Comparison of ENCODE assay signal across 12 mouse cellular contexts in the genomic region with DNA sequence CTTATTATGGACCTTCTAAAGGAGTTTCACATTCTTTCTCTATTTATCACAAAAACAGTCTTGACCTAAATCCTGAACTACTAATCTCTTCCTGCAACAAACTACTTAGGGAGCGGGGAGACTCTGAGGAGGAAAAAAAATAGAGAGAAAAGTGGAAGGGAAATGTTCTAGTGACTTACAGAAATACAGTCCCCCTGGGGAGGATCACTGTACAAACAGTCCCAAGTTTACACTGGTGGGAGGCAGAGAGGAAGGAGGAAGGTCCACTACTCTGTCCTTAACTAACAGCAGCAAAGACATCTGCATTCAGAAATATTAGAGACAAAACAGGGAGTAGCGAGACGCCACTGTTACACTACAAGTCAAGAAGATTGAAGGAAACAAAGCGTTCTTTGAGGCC. TPM values are rescaled to one million over a fixed set of nuclear protein-coding genes. Genes with fewer than 3 reads are reported as not detected.
DNase-seq lines count a peak whose midpoint lies in the region; ATAC-seq and TF ChIP-seq lines count a peak whose summit lies in the region.
"Had no signal": no experiment of that assay in that cellular context is flagged by ENCODE, and none has a peak within 500 bp of the region (broad histone marks: within the 10 kb centered on the region; RNA-seq: fewer than 3 reads in every experiment).

No protein-coding gene starts in this region.

- H3K27ac ChIP-seq in gastrocnemius, adult 2 months, result peak overlapping the region; percentile 28
- H3K27ac ChIP-seq in kidney, embryonic 14.5 days (ENCODE audit: low read depth, low read length), result 0 out of 2 replicates have a peak overlapping the region, but pooled peaks have one; percentile 11
- H3K27ac ChIP-seq in kidney, adult 2 months (ENCODE audit: insufficient read depth, low read depth, low read length), result no peak overlapping the region
- 0 out of 2 replicates have a peak overlapping the region, but pooled peaks have one; percentile 41 for H3K27ac ChIP-seq in stomach, postnatal 0 days (replicated peaks)

- TF ChIP-seq CTCF in gastrocnemius, adult 2 months (IDR thresholded peaks at IDR 0.05), result no peak
- TF ChIP-seq CTCF in kidney, adult 2 months (conservative IDR thresholded peaks at IDR 0.05; ENCODE audit: insufficient read depth, insufficient read length, low read depth, low read length), result no peak
- no peak for TF ChIP-seq CTCF in stomach, postnatal 0 days (IDR thresholded peaks at IDR 0.05; ENCODE audit: low read depth)

- intact Hi-C loops in gastrocnemius, adult 2 months (cut with DNase I), result no loop called here
- intact Hi-C loops in gastrocnemius, postnatal 36 days (cut with DNase I), result no loop called here

- H3K4me1 ChIP-seq in kidney, embryonic 14.5 days (ENCODE audit: control insufficient read depth, insufficient read depth, low read length), result peaks cover 6% of the 10 kb centered on the region; the same call in 1 of the 2 replicates
- H3K4me1 ChIP-seq in kidney, adult 2 months (ENCODE audit: control insufficient read depth, insufficient read depth, low read length), result peaks cover 12% of the 10 kb centered on the region
- no peaks in the 10 kb centered on the region; the same call in 1 of the 2 replicates for H3K4me1 ChIP-seq in stomach, postnatal 0 days (replicated peaks; ENCODE audit: control insufficient read depth, insufficient read depth)

- TF ChIP-seq POLR2A in kidney, adult 2 months (IDR thresholded peaks at IDR 0.05; ENCODE audit: low read depth, low read length), result no peak

- WGBS in kidney, embryonic 14.5 days, result 46% methylated on average over 4 of the region's 4 CpGs
- WGBS in kidney, adult 2 months, result 67% methylated on average over 4 of the region's 4 CpGs
- WGBS in stomach, postnatal 0 days, result 25% methylated on average over 4 of the region's 4 CpGs

- no peaks in the 10 kb centered on the region for H3K9me3 ChIP-seq in kidney, embryonic 14.5 days (ENCODE audit: control insufficient read depth, low read length)
- H3K9me3 ChIP-seq in stomach, postnatal 0 days (ENCODE audit: control insufficient read depth, low read length), result no peaks in the 10 kb centered on the region

- ATAC-seq in kidney, embryonic 14.5 days (ENCODE audit: low FRiP score, low TSS enrichment), result no peak
- no peak for ATAC-seq in stomach, postnatal 0 days (ENCODE audit: low FRiP score, low TSS enrichment)
- ATAC-seq: midbrain, embryonic 16.5 days had no signal

- no peak overlapping the region for H3K4me3 ChIP-seq in gastrocnemius, adult 2 months
- no peak overlapping the region for H3K4me3 ChIP-seq in kidney, embryonic 14.5 days (ENCODE audit: low read length)
- no peak overlapping the region for H3K4me3 ChIP-seq in kidney, adult 2 months (ENCODE audit: insufficient read depth, low read depth, low read length)
- H3K4me3 ChIP-seq in stomach, postnatal 0 days (ENCODE audit: low read depth, low read length), result no peak overlapping the region

- no peak for DNase-seq in gastrocnemius, adult 2 months
- no peak for DNase-seq in gastrocnemius, postnatal 36 days
- DNase-seq in kidney, adult 2 months, result no peak
- peak; percentile 17 for DNase-seq in testis, postnatal 14 days (ENCODE audit: low spot score)
- DNase-seq in testis, postnatal 10 days (ENCODE audit: low spot score), result no peak
- no peak for DNase-seq in stomach, postnatal 0 days (ENCODE audit: low spot score)
- DNase-seq in embryo, embryonic 11 days, result no peak
- DNase-seq: B cell, adult 2 months; thymus, postnatal 25 days had no signal

- no peaks in the 10 kb centered on the region for H3K36me3 ChIP-seq in kidney, embryonic 14.5 days (ENCODE audit: control insufficient read depth, insufficient read depth, low read length)
- H3K36me3 ChIP-seq in kidney, adult 2 months (ENCODE audit: control insufficient read depth, insufficient read depth, low read length), result no peaks in the 10 kb centered on the region
- H3K36me3 ChIP-seq in stomach, postnatal 0 days (ENCODE audit: control insufficient read depth, insufficient read depth, low read length), result no peaks in the 10 kb centered on the region

- no peaks in the 10 kb centered on the region for H3K27me3 ChIP-seq in kidney, embryonic 14.5 days (ENCODE audit: control insufficient read depth, insufficient read depth, low read length)
- H3K27me3 ChIP-seq in kidney, adult 2 months (replicated peaks; ENCODE audit: control insufficient read depth, insufficient read depth, low read length), result no peaks in the 10 kb centered on the region
- no peaks in the 10 kb centered on the region for H3K27me3 ChIP-seq in stomach, postnatal 0 days (ENCODE audit: control insufficient read depth, insufficient read depth, low read length)

- no peak overlapping the region for H3K9ac ChIP-seq in kidney, embryonic 14.5 days (ENCODE audit: low read depth, low read length)
- H3K9ac ChIP-seq in stomach, postnatal 0 days (ENCODE audit: low read length), result no peak overlapping the region
- H3K9ac ChIP-seq: lung, embryonic 14.5 days had no signal

- no peak overlapping the region for H3K4me2 ChIP-seq in kidney, embryonic 14.5 days (replicated peaks; ENCODE audit: low read depth, low read length)
- no peak overlapping the region for H3K4me2 ChIP-seq in stomach, postnatal 0 days (replicated peaks; ENCODE audit: low read depth)
- H3K4me2 ChIP-seq: lung, embryonic 14.5 days had no signal

- no peak for TF ChIP-seq EP300 in stomach, postnatal 0 days (optimal IDR thresholded peaks at IDR 0.05)

RNA-seq across cellular contexts. Expression of gene Ankrd44, which starts 59.0 kb away (rescaled TPM):
- total RNA-seq in gastrocnemius, adult 2 months (2021), result 1 to 10 TPM; 7.5 to 9.6 TPM
- total RNA-seq in gastrocnemius, postnatal 36 days (2021), result 1 to 10 TPM; 5.1 to 6.2 TPM
- 5.3 and 9.0 TPM in 2 replicates for polyA plus RNA-seq in kidney, embryonic 14.5 days (2014; fragmentation: Nextera tagmentation; extraction: Ambion mirVana)
- polyA plus RNA-seq in kidney, adult 2 months (2012; rRNA removed), result 14.0 and 17.8 TPM in 2 replicates
- polyA plus RNA-seq in stomach, postnatal 0 days (2015; fragmentation: Nextera tagmentation; extraction: Ambion mirVana), result 7.8 and 8.7 TPM in 2 replicates
